Mouse (Mus musculus): ENCODE measurements at regions not wholly inside any gene's neighbourhood (a gene's known extent, or its start where the extent isn't known, plus 50 kb on each side); places are given as distances from the start of the nearest gene placed in this dataset.

- TF ChIP-seq POLR2A (IDR thresholded peaks at IDR 0.05; ENCODE audit: low read depth, low read length) (no peak), CTCF (conservative IDR thresholded peaks at IDR 0.05; ENCODE audit: insufficient read depth, insufficient read length, low read depth, low read length) (no peak)
Measured at GRCm38 (mm10) chr8:78945607-78946006, 82.6 kb upstream of the Zfp827 start.

All from kidney, adult 2 months (tissue).